Mouse (Mus musculus): ENCODE results near the gene Paqr6. TPM values are rescaled to one million over a fixed set of nuclear protein-coding genes. Genes with fewer than 3 reads are reported as not detected.
"Not testable (repeated sequence)": the region's sequence is repeated elsewhere in the genome, so short reads cannot be mapped to it uniquely, and the experiment has no call there.

The Paqr6 gene
- polyA plus RNA-seq, 1 experiment: 2.4 TPM

DNA sequence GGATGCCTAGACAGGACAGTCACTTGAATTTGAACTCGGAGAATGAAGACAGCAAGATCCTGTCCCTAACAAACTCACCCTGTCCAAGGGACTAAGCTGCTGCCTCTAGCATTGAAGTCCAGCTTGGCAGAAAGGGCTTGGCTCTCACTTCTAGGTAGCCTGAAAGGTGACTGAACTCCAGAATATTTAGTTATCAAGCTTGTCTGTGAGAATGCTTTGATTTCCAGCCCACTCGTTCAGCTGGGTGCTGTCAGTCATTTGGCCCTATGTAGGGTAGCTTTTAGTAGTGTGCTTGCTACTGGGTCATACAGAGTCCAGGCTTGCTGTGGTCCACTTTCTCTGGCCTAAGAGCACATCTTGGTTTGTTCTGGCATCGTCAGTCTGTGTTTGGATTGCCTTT is 25.4 kb upstream of the Paqr6 start:
- TF ChIP-seq CTCF (IDR thresholded peaks at IDR 0.05; ENCODE audit: borderline replicate concordance, extremely low read depth, insufficient read depth, insufficient read length): no peak
- TF ChIP-seq POLR2A (IDR thresholded peaks at IDR 0.05; ENCODE audit: borderline replicate concordance, extremely low read depth, insufficient read depth, insufficient read length, poor library complexity, severe bottlenecking): no peak
- no peak for DNase-seq (ENCODE audit: low read depth)

DNA sequence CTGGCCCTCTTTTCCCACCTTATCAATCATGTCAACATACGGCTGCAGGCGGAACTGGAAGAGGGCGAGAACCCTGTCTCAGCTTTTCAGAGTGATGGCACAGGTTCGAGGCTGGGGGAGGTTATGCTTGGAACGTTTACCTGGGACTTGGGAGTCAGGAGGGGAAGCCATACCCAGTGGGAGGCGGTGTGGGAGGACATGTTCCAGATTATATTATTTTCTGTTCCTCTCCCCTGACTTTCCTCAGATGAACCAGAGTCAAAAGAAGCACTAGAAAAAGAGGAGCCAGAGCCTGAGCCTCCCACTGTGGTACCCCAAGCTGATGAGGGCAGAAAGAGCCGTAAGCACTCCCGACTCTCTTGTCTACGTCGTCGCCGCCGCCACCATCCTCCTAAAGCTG is 13.7 kb upstream of the Paqr6 start:
- DNase-seq (ENCODE audit: low read depth): no peak
- TF ChIP-seq CTCF (IDR thresholded peaks at IDR 0.05; ENCODE audit: borderline replicate concordance, extremely low read depth, insufficient read depth, insufficient read length) (no peak), POLR2A (IDR thresholded peaks at IDR 0.05; ENCODE audit: borderline replicate concordance, extremely low read depth, insufficient read depth, insufficient read length, poor library complexity, severe bottlenecking) (no peak)

DNA sequence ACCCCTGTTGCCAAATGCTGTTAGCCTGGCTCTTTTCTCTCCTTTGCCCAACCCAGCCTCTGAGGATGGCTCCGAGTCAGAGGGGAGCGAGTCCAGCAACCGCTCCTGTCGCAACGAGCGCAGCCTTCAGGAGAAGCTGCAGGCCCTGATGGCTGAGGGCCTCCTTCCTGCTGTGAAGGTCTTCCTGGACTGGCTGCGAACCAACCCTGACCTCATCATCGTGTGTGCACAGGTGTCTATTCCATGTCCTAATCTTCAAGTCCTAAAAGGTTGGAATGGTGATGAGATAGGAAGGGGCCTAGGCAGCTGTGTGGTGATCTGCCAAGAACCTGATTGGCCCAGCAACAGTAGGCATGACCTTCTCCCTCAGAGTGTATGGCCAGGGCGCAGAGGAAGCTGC is 11.5 kb upstream of the Paqr6 start:
- TF ChIP-seq POLR2A (IDR thresholded peaks at IDR 0.05; ENCODE audit: borderline replicate concordance, extremely low read depth, insufficient read depth, insufficient read length, poor library complexity, severe bottlenecking) (no peak), CTCF (IDR thresholded peaks at IDR 0.05; ENCODE audit: borderline replicate concordance, extremely low read depth, insufficient read depth, insufficient read length) (no peak)
- DNase-seq (ENCODE audit: low read depth): no peak

DNA sequence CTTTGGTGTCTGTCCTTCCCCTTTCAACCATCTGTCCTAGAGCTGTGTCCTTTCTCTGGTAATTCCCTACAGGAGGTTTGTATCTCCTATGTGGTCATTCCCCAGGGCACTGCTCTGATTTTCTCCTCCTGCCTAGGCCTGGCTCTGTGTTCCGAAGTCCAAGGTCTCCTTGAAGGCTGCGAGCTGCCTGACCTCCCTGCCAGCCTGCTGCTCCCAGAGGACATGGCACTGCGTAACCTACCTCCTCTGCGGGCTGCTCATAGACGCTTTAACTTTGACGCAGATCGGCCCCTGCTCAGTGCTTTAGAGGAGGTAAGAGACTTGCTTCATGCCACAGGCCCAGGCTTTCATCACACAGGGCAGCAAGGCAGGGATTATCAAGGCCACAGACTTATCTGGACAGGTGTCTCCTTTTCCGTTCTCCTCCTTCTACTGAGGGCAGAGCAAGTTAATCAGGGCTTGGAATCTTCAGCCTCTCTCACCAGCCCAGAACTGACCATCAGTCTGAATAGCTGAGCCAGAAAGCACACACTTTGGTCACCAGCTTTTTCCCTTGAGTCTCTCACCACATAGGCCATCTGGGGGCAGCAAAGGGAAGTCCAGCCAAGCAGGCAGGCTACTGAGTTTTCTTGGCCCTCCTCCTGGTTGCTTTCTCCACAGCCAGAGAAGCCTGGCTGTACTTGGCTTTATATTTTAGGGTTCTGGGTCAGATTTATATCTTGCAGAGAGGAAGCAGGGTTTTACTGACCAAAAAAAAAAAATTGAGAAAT is 9.8 kb upstream of the Paqr6 start:
- TF ChIP-seq POLR2A (IDR thresholded peaks at IDR 0.05; ENCODE audit: borderline replicate concordance, extremely low read depth, insufficient read depth, insufficient read length, poor library complexity, severe bottlenecking) (no peak), CTCF (IDR thresholded peaks at IDR 0.05; ENCODE audit: borderline replicate concordance, extremely low read depth, insufficient read depth, insufficient read length) (no peak)
- DNase-seq (ENCODE audit: low read depth): no peak

DNA sequence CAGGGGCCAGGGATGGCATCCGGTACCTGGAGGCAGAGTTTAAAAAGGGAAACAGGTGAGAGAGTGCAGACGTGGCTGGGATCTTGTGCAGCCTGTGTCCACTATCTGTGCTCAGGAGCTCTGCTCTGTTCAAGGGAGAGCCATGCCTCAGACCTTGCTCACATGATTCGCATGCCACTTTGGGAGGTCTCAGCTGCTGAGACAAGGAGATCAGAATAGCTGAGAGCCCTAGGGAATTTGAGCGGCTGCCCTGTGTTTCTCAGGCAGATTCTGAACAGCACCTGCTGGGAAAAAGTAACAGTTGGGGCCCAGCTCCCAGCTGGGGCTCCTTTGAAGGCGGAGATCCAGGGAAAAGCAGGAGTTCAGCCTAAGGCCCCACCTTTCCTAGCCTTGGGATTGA is 4.8 kb upstream of the Paqr6 start:
- TF ChIP-seq CTCF (IDR thresholded peaks at IDR 0.05; ENCODE audit: borderline replicate concordance, extremely low read depth, insufficient read depth, insufficient read length) (no peak), POLR2A (IDR thresholded peaks at IDR 0.05; ENCODE audit: borderline replicate concordance, extremely low read depth, insufficient read depth, insufficient read length, poor library complexity, severe bottlenecking) (no peak)
- DNase-seq (ENCODE audit: low read depth): no peak

DNA sequence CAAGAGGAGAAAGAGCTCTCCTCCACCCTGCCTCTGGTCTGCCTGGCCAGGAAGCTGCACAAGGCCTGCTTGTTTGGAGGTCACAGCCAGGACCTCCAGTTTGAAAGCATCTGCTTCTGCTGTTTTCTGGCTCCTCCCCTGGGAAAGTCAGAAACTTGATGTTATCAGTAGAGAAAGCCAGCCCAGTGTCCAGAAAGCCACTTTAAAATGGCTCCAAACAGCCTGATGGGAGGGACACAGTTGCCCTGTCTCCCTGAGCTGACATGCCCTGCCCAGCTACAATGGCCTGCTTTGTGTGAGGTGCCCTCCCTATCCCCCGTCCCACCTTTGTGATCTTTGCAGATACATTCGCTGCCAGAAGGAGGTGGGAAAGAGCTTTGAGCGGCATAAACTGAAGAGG is 4.4 kb upstream of the Paqr6 start:
- DNase-seq (ENCODE audit: low read depth): no peak
- TF ChIP-seq POLR2A (IDR thresholded peaks at IDR 0.05; ENCODE audit: borderline replicate concordance, extremely low read depth, insufficient read depth, insufficient read length, poor library complexity, severe bottlenecking): no peak
- no peak for TF ChIP-seq CTCF (IDR thresholded peaks at IDR 0.05; ENCODE audit: borderline replicate concordance, extremely low read depth, insufficient read depth, insufficient read length)

DNA sequence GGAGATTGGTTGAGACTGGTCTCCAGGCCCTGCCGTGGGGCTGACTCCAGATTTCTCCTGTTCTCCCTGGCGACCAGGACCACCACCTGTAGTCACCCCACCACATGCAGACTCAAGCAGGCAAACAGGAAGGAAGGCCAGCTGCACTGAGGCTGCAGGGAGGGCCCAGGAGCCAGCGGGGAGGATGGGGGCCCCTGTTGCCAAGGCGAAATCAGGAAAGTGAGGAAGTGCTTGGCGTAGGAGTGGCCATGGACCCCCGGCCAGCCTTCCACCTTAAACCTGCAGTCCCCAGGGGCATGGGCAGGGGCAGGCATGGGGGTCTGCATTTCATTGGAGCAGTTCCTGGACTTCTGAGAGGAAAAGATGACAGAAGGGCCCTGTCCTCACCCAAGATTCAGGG is 3.3 kb upstream of the Paqr6 start:
- DNase-seq (ENCODE audit: low read depth): no peak
- TF ChIP-seq CTCF (IDR thresholded peaks at IDR 0.05; ENCODE audit: borderline replicate concordance, extremely low read depth, insufficient read depth, insufficient read length): no peak
- no peak for TF ChIP-seq POLR2A (IDR thresholded peaks at IDR 0.05; ENCODE audit: borderline replicate concordance, extremely low read depth, insufficient read depth, insufficient read length, poor library complexity, severe bottlenecking)

DNA sequence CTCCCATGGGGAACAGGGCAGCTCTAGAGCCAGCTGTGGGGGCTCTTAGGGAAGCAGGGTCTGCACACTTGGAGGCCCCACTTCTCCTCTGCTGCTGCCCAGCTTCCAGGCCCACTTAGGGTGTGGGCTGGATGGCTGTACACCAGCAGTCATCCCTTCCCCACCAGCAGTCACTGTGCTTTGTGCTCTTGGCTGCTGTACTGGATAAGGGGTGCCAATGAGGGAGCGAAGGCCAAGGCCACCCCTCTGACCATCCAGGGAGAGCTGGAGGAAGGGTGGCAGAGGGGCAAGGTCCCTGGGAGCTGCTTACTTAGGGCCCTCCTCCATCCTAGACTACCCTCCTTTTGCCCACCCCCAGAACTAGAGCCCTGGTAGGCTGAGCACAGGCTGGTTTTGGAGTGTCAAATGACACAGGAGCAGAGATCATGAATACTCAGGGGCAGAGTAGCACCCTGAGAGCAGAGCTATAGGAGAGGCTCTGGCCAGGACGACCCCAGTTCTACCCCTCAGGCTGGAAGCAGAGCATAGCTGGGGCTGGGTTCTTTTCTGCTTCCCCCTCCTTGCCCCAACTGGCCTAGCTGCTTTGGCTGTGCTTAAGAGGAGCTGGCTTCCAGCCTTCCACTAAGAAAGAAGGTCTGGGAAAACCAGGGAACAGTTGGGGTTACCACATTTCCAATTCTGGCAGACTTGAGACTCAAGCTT is 2.6 kb upstream of the Paqr6 start:
- TF ChIP-seq CTCF (IDR thresholded peaks at IDR 0.05; ENCODE audit: borderline replicate concordance, extremely low read depth, insufficient read depth, insufficient read length) (no peak), POLR2A (IDR thresholded peaks at IDR 0.05; ENCODE audit: borderline replicate concordance, extremely low read depth, insufficient read depth, insufficient read length, poor library complexity, severe bottlenecking) (no peak)
- no peak for DNase-seq (ENCODE audit: low read depth)

DNA sequence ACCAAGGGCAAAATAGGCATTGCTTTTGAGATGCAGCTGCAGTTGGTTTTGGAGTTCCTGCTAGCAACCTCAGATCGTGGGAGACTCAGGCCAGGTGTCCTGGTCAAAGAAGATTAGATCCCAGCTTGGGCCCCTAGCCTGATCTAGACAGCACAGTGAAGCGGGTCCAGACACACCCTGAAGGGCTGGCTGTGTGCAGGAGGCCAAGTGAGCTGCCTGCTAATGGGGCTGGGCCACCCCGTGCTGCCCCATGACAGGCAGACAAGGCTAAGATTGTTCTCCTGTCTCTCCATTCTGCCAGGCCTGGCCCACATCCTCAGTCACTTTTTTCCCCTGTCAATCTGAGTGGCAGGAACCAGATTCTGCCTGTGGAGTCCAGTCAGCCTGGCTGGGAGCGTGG is 684 bp upstream of the Paqr6 start:
- TF ChIP-seq POLR2A (IDR thresholded peaks at IDR 0.05; ENCODE audit: borderline replicate concordance, extremely low read depth, insufficient read depth, insufficient read length, poor library complexity, severe bottlenecking) (no peak), CTCF (IDR thresholded peaks at IDR 0.05; ENCODE audit: borderline replicate concordance, extremely low read depth, insufficient read depth, insufficient read length) (no peak)
- peak; percentile 41 for DNase-seq (ENCODE audit: low read depth)

DNA sequence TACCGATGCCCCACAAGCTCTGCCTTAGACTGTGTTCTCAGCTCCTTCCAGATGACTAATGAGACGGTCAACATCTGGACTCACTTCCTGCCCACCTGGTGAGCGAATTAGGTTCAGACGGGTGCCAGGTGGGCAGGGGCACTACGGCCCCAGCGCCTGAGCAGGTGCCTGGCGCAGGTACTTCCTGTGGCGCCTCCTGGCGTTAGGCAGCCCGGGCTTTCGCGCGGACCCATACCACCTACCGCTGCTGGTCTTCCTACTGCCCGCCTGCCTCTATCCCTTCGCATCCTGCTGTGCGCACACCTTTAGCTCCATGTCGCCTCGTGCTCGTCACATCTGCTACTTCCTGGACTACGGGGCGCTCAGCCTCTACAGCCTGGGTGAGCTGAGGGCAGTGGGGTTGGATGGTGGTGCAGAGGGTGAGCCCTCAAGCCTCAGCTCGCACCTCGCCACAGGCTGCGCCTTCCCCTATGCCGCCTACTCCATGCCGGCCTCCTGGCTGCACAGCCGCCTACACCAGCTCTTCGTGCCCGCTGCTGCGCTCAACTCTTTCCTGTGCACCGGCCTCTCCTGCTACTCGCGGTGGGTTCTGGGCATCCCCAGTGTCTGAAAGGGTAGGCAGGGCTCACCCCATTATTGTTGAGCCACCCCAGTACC is 1.4 kb downstream of the Paqr6 start:
- no peak for TF ChIP-seq CTCF (IDR thresholded peaks at IDR 0.05; ENCODE audit: borderline replicate concordance, extremely low read depth, insufficient read depth, insufficient read length)
- no peak for TF ChIP-seq POLR2A (IDR thresholded peaks at IDR 0.05; ENCODE audit: borderline replicate concordance, extremely low read depth, insufficient read depth, insufficient read length, poor library complexity, severe bottlenecking)
- no peak for DNase-seq (ENCODE audit: low read depth)

DNA sequence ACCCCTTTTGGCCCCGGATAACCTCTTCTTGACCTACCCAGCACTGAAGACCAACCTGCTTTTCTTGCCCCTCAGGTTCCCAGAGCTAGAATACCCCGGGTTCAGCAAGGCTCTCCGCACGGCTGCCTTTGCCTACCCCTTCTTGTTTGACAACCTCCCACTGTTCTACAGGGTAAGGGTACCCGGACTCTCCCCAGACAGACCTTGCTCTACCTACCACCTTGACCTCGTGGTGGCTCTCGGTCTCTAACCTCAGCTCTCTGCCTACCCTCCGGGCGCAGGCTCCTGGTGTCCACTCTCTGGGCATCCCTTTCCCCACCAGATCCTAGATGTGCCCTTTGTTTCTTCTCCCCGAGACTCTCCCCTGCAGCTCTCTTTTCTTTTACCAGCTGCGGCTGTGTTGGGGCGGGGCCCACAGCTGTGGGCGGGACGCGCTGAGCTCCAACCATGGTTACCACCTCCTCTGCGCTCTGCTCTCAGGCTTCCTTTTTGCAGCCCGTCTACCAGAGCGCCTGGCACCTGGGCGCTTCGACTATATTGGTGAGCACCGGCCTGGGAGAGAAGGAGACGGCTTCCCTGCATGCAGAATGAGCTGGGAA is 2.5 kb downstream of the Paqr6 start:
- DNase-seq (ENCODE audit: low read depth): peak; percentile 60

DNA sequence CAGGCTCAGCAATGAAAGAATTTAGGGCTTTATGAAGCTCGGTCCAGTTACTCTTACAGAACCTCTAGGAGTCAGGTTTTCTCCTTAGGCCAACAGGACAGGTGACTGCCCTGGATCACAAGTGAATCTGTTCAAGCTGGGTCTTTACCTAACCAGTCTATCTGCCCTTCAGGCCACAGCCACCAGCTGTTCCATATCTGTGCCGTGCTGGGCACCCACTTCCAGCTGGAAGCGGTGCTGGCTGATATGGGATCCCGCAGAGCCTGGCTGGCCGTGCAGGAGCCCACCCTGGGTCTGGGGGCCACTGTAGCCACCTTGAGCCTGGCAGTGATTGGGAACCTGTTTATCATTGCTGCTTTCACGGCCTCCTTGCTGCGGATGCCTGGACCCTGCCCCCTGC is 3.1 kb downstream of the Paqr6 start:
- DNase-seq (ENCODE audit: low read depth): not testable (repeated sequence)

DNA sequence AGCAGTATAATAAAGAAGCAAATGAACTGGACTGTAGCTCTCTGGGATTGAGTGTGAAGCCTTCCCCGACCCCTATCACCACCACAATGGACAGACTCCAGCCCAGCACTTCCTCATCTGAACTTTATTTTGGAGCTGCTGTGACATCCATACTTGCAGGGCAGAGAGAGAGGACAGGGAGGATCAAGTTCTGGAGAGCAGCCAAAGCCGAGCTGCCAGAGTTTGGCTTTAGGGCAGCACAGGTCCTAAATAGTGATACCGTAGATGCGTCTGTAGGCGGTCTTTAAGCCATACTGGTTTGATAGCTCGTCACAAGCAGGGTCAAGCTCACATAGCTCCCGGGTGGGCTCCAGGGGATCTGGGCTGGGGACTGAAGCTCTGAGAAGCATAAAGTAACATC is 4.1 kb downstream of the Paqr6 start:
- DNase-seq (ENCODE audit: low read depth): not testable (repeated sequence)

DNA sequence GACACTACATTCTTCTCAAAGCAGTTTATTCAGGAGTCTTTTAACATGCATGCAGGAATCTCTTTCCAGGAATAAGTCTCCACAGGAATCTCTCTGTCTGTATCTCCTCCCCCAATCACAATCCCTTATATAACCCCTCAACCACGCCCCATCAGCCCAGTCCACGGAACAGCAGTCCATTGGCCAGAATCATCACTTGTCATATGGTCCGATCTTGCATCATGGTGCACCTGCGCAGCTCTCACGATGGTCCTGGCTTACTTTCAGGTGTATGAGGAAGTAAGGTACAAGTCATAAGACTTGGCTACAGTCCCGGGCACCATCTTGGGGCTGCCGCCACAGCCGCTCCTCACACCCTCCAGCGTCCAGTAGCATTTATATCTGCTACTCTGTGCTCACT is 8.3 kb downstream of the Paqr6 start, which contains the start of gene Bglap3:
Gene Bglap3 (minus strand): TSS at position 101 of the 400 bp plus-strand sequence.
- not testable (repeated sequence) for DNase-seq (ENCODE audit: low read depth)

DNA sequence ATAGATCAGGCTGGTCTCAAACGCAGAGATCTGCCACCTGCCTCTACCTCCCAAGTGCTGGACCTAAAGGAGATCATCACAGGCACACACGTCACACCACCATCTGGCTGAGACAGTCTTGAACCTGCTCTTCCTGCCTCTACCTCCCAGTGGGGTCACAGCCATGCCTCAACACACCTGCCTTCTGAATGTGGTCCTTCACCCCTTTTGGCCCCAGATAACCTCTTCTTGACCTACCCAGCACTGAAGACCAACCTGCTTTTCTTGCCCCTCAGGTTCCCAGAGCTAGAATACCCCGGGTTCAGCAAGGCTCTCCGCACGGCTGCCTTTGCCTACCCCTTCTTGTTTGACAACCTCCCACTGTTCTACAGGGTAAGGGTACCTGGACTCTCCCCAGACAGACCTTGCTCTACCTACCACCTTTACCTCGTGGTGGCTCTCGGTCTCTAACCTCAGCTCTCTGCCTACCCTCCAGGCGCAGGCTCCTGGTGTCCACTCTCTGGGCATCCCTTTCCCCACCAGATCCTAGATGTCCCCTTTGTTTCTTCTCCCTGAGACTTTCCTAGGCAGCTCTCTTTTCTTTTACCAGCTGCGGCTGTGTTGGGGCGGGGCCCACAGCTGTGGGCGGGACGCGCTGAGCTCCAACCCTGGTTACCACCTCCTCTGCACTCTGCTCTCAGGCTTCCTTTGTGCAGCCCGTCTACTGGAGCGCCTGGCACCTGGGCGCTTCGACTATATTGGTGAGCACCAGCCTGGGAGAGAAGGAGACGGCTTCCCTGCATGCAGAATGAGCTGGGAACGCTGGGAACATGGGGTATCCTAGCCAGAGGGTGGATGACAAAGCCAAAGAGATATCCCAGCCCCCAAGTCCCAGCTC is 11.6 kb downstream of the Paqr6 start:
- peak; percentile 79 for DNase-seq (ENCODE audit: low read depth)

DNA sequence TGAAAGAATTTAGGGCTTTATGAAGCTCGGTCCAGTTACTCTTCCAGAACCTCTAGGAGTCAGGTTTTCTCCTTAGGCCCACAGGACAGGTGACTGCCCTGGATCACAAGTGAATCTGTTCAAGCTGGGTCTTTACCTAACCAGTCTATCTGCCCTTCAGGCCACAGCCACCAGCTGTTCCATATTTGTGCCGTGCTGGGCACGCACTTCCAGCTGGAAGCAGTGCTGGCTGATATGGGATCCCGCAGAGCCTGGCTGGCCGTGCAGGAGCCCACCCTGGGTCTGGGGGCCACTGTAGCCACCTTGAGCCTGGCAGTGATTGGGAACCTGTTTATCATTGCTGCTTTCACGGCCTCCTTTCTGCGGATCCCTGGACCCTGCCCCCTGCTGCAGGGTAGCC is 12.3 kb downstream of the Paqr6 start:
- DNase-seq (ENCODE audit: low read depth): not testable (repeated sequence)

Data from brain, embryonic 14.5 days (tissue).